Mouse (Mus musculus) heart, adult 8-10 months (tissue): ENCODE data around the gene Hypk. TPM values are rescaled to one million over a fixed set of nuclear protein-coding genes. Genes with fewer than 3 reads are reported as not detected.

ENCODE experiments used
- DNase-seq: peaks from one replicate; pipeline ENCODE4 v3.0.0; 2022; ENCODE audit warnings: low spot score
- total RNA-seq, 4 experiments: library from RNA; stranded (reverse); gene quantifications; 2 replicates each; pipeline ENCODE4 v1.2.4; 2022

The Hypk gene
- total RNA-seq, result 10 to 100 TPM; 18.2 to 25.0 (median 22.6) TPM

GRCm38 (mm10) chr2:121452990-121453389 lies at the start of gene Hypk:
Hypk (plus strand) TSS chr2:121453290.
- DNase-seq, result no peak

GRCm38 (mm10) chr2:121403296-121403695 lies 49.8 kb upstream of the Hypk start:
- no peak for DNase-seq

DNA sequence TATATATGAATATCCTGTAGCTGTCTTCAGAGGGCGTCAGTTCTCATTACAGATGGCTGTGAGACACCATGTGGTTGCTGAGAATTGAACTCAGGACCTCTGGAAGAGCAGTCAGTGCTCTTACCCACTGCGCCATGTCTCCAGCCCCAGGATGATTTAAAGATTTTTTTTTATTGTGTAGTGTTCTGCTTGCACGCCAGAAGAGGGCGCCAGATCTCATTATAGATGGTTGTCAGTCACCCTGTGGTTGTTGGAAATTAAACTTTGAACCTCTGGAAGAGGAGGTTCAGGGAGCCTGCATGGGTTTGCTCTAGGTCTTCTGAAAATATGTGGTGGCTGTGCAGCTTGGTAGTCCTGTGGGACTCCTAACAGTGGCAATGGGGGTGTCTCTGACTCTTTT lies 44.9 kb upstream of the Hypk start:
- no peak for DNase-seq

DNA sequence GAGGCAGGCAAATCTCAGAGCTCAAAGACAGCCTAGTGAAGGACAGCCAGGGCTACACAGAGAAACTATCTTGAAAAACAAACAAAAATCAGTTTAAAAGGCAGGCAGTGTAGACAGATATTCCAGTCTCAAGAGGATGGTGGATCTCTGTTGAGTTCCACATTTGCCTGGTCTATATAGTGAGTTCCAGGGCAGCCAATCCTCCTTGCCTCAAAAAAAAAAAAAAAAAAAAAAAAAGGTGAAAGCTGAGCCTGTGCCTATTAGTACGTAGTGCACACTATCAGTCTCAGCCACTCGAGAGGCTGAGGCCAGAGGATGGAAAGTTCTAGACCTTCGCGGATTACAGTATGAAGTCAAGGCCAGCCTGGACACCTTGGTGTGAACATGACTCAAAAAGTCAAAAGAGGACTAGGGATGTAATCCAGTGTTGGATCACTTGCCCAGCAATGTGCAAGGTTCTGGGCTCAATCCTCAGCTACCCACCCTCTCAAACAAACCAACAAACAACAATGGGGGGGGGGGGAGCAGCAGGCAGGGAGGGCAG lies 40.2 kb upstream of the Hypk start:
- no peak for DNase-seq

GRCm38 (mm10) chr2:121413387-121414042 lies 39.6 kb upstream of the Hypk start, which contains the start of the genes Pdia3 and Catsper2:
Pdia3 (plus strand) TSS chr2:121413775.
Catsper2 (minus strand) TSS chr2:121413792.
- DNase-seq, result peak; percentile 94

- DNase-seq, result peak; percentile 24
Measured at GRCm38 (mm10) chr2:121414139-121414685, 38.9 kb upstream of the Hypk start.

DNA sequence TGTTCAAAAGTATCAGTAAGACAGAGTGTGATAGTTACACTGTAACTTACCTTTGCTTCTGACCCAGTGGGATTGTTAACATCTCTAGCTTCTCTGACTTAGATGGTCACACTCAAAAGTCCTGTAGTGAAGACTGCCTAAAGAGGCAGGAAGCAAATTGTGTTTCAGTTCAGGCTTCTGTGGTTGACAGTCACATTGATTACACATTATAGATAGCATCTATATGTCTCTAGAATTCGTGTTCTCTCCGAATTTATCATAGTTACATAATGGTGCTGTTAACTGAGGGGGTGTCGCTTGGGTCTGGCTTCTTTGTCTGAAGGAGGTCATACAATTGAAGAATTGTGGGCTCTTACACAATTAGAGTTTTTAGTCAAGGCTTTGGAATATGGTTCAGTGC lies 38.0 kb upstream of the Hypk start:
- no peak for DNase-seq

DNA sequence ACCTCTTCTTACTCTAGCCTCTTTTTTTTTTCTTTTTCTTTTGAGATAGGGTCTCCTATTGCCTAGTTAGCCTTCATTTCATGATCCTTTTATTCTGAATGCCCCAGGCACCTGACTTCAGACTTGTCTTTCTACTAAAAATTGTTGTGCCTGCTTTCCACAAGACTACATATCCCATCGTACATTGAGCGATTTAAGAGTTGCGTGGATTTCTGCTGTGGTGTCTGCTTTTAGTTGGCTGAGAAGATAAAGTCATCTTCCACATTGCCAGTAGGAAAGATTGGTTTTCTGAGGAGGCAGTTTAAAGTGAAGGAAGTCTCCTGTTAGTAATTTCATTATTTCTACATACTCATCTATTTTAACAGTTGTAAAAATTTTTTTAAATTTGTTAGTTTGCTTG lies 37.5 kb upstream of the Hypk start:
- no peak for DNase-seq

DNA sequence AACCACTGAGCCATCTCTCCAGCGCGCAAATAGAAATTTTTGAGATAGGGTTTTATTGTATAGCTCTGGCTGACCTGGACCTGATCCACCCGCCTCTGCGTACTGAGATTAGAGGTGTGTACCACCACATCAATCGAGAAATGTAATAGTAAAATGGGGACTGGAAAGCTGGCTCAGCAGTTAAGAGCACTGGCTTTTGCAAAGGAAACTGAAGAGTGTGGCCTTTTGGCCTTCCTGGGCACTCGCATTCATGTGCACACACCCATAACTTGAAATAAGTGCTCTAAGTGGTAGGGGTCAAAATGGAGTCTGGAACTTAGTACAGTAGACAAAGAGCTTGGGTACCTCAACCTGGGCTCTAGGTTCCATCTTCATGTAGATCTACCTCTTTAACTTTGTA lies 36.7 kb upstream of the Hypk start:
- DNase-seq, result no peak

DNA sequence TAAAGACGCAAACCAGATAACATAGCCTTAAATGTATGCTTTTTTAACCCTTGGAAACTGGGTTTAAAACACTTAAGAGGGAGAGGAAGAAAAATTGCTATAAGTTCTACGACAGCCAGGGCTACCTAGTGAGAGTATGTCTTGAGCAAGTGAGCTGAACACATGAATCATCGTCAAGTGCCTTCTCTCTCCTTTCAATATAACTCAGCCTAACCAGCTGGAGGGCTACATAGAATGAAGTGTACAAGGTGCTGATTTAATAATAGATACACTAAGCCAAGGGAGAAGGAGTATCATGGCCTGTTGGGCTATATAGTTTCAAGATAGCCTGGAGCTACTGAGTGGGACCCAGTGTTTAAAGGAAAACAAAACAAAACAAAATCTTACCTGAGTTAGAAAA lies 34.6 kb upstream of the Hypk start:
- no peak for DNase-seq

DNA sequence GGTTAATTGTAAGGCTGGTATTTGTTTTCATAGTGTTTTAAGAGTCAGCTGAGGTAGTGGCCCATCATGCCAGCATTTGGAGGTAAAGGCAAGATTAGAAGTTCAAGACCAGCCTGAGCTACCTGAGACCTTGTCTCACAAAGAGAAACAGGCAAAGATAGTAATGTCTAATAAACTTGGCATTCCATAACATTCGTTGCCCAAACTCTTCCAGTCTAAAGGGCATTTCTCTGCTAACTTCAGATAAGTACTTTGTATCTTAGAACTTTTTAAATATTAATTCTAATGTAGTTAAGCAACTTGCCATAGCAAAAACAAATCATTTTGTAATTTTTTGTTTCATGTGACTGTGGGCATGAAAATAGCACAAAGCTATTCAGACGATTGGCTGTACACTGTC lies 29.9 kb upstream of the Hypk start:
- DNase-seq, result no peak

DNA sequence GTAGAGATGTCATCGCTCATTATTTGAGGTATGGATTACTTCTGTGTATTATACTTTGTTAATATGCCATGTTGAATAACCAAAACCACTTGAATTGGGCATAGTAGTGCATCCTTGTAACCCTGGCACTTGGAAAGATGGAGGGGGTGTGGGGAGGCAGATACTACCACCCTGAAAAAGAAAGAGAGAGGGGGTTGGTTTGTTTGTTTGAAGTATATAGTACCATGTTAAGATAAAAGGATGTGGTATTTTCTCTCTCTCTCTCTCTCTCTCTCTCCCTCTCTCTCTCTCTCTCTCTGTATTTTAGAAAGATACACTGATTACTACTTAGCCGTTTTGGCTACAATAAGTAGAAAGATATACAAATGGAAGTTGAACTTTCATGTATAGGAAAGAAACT lies 27.2 kb upstream of the Hypk start:
- no peak for DNase-seq

- DNase-seq, result no peak
Measured at GRCm38 (mm10) chr2:121434854-121435253, 18.2 kb upstream of the Hypk start.

GRCm38 (mm10) chr2:121439746-121440145 lies 13.3 kb upstream of the Hypk start:
- no peak for DNase-seq

GRCm38 (mm10) chr2:121440834-121441605 lies 12.1 kb upstream of the Hypk start:
- no peak for DNase-seq

DNA sequence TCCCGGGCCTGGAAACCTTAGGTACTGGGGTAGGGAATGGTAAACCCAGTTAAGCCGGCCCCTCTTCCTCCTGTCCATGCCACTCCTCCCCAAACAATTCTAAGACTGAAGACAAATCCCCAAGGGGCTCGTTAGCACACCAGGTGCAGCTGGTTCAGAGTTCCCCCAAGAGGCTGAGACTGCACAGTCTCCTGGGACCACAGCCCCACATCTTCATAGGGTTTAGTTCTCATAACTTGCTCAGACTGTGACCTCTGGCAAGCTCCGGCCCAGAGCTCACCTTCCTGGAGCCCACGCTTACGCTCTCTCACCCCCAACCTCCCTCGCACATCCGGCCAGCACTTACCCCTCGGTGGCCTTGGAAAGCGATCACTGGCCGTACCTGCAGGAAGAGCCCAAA lies 11.3 kb upstream of the Hypk start:
- no peak for DNase-seq

- peak; percentile 65 for DNase-seq
Measured at GRCm38 (mm10) chr2:121442259-121443067, 10.6 kb upstream of the Hypk start.

- DNase-seq, result no peak
Measured at GRCm38 (mm10) chr2:121443068-121443349, 10.1 kb upstream of the Hypk start.

- no peak for DNase-seq
Measured at GRCm38 (mm10) chr2:121444178-121444577, 8.9 kb upstream of the Hypk start, which contains the start of gene Ell3. Ell3 (minus strand) TSS chr2:121444278.

- no peak for DNase-seq
Measured at GRCm38 (mm10) chr2:121445117-121445516, 8.0 kb upstream of the Hypk start.

DNA sequence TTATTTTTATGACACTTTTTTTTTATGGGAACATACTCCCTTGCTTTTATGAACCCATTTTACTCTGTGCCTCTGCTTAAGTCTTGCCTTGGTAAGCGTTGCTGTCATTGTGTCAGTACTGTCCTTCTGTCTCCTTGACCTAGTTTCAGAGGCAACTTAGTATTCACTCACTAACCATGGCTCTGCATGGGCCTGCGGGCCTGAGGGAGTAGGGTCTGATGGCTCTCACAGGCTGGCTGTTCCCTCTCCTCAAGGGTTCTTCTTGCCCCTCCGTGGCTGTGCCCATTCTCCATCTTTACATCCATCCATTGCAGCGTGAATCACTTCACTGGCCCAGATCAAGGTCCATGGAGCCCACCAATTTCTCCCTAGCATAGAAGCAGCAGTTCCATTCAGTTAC lies 6.6 kb upstream of the Hypk start:
- DNase-seq, result no peak

DNA sequence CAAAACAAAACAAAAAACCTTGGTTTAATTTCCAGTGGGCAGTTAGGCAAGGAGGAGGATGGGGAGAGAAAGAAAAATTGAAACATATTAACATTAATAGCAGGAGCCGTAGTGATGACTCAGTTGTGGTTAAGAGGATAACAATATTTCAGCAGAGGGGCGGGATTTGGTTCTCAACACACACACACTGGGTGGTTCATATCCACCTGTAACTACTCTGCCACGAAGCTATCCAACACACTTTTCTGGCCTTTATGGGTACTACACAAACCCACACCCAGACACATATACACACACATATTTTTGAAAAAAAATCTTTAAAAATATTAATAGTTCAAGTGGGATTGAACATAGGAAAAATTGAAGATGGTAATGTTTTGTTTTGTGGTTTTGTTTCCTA lies 6.1 kb upstream of the Hypk start:
- DNase-seq, result no peak
